Mouse (Mus musculus) MEL (cell line): ENCODE measurements around the gene Slc7a9.

Experiments used
- CTCF ChIP-seq, 3 experiments: IDR thresholded peaks in 2 of 3; conservative IDR thresholded peaks in 1 of 3; 2 replicates each; pipeline ENCODE4 v1.5.1; 2011 to 2012; ENCODE audit warnings: low read length in 3 of 3, low read depth in 2 of 3, mild to moderate bottlenecking in 2 of 3, improper control_type of control experiment in 1 of 3, inconsistent platforms in 1 of 3, mixed read lengths in 1 of 3, moderate library complexity in 1 of 3; ENCODE audit not compliant: control insufficient read depth in 1 of 3, insufficient read depth in 1 of 3, poor library complexity in 1 of 3, severe bottlenecking in 1 of 3
- E2F4 ChIP-seq: IDR thresholded peaks from 2 replicates; pipeline ENCODE4 v1.6.1; 2011; ENCODE audit warnings: low read depth, low read length, improper control_type of control experiment, borderline replicate concordance
- ELF1 ChIP-seq: IDR thresholded peaks from 2 replicates; pipeline ENCODE4 v1.6.1; 2014; ENCODE audit warnings: low read depth, mild to moderate bottlenecking, inconsistent platforms, low read length, improper control_type of control experiment, moderate library complexity
- EP300 ChIP-seq, 2 experiments: IDR thresholded peaks; 2 replicates each; pipeline ENCODE4 v1.6.1; 2011; ENCODE audit warnings: improper control_type of control experiment in 2 of 2, low read length in 2 of 2, low read depth in 1 of 2, mild to moderate bottlenecking in 1 of 2
- KAT2A ChIP-seq: conservative IDR thresholded peaks from 2 replicates; pipeline ENCODE4 v1.6.1; 2012; ENCODE audit warnings: low read depth, low read length, improper control_type of control experiment, inconsistent platforms
- MAX ChIP-seq: IDR thresholded peaks from 2 replicates; pipeline ENCODE4 v1.6.1; 2011; ENCODE audit warnings: low read length, improper control_type of control experiment
- MAZ ChIP-seq: IDR thresholded peaks from 2 replicates; pipeline ENCODE4 v1.6.1; 2012; ENCODE audit warnings: low read depth, mild to moderate bottlenecking, inconsistent platforms, low read length, improper control_type of control experiment
- NRF1 ChIP-seq: IDR thresholded peaks from 2 replicates; pipeline ENCODE4 v1.6.1; 2014; ENCODE audit warnings: low read depth, mild to moderate bottlenecking, inconsistent platforms, low read length, improper control_type of control experiment, moderate library complexity; ENCODE audit not compliant: poor library complexity, insufficient read depth, severe bottlenecking
- POLR2A ChIP-seq, 2 experiments: IDR thresholded peaks; 2 replicates each; pipeline ENCODE4 v1.6.1; 2011 to 2012; ENCODE audit warnings: low read length in 2 of 2, mild to moderate bottlenecking in 2 of 2, control low read depth in 1 of 2, improper control_type of control experiment in 1 of 2, low read depth in 1 of 2, moderate library complexity in 1 of 2; ENCODE audit not compliant: control insufficient read depth in 1 of 2, insufficient read depth in 1 of 2, poor library complexity in 1 of 2
- RAD21 ChIP-seq: IDR thresholded peaks from 2 replicates; pipeline ENCODE4 v1.6.1; 2011; ENCODE audit warnings: mild to moderate bottlenecking, low read depth, low read length, improper control_type of control experiment
- TCF12 ChIP-seq: IDR thresholded peaks from 2 replicates; pipeline ENCODE4 v1.6.1; 2014; ENCODE audit warnings: low read depth, mild to moderate bottlenecking, inconsistent platforms, low read length, improper control_type of control experiment, moderate library complexity
- UBTF ChIP-seq: IDR thresholded peaks from 2 replicates; pipeline ENCODE4 v1.6.1; 2012; ENCODE audit warnings: low read depth, mild to moderate bottlenecking, inconsistent platforms, low read length, improper control_type of control experiment, moderate library complexity, borderline replicate concordance; ENCODE audit not compliant: insufficient read depth

- TF ChIP-seq POLR2A (IDR thresholded peaks at IDR 0.05; ENCODE audit: control insufficient read depth in 1 of 2, insufficient read depth in 1 of 2, low read depth in 1 of 2, low read length in 2 of 2, poor library complexity in 1 of 2) (no peak), TCF12 (no peak), MAZ (no peak), CTCF (IDR thresholded peaks at IDR 0.05 in 2 of 3, conservative IDR thresholded peaks at IDR 0.05 in 1 of 3; ENCODE audit: control insufficient read depth in 1 of 3, insufficient read depth in 1 of 3, low read depth in 2 of 3, low read length in 3 of 3, poor library complexity in 1 of 3, severe bottlenecking in 1 of 3) (no peak), EP300 (IDR thresholded peaks at IDR 0.05; ENCODE audit: low read depth in 1 of 2, low read length in 2 of 2) (no peak), RAD21 (no peak), NRF1 (no peak), ELF1 (no peak), KAT2A (no peak), UBTF (no peak), MAX (no peak), E2F4 (no peak)
These were observed 16.4 kb downstream of the Slc7a9 start for GRCm38 (mm10) chr7:35465027-35465426.
